Mouse (Mus musculus) MEL (cell line): Measurements from ENCODE around the gene Cdh22. TPM values are rescaled to one million over a fixed set of nuclear protein-coding genes. Genes with fewer than 3 reads are reported as not detected.

ENCODE experiments used
- DNase-seq: peaks from one replicate; pipeline ENCODE4 v3.0.0; 2011; ENCODE audit warnings: low read depth, low spot score
- H3K27ac ChIP-seq: 2 replicates; pipeline ENCODE4 v1.5.1; 2012; ENCODE audit warnings: low read depth, mild to moderate bottlenecking, control low read depth, low read length, moderate library complexity; ENCODE audit not compliant: control insufficient read depth
- H3K27me3 ChIP-seq, 2 experiments: fragments of 150-350 bp in 1 of 2; sonication (generic) in 1 of 2; 2 replicates each; pipeline ENCODE4 v1.6.1; 2012; ENCODE audit warnings: low read length in 2 of 2, mild to moderate bottlenecking in 2 of 2, improper control_type of control experiment in 1 of 2, moderate library complexity in 1 of 2; ENCODE audit not compliant: insufficient read depth in 2 of 2, control insufficient read depth in 1 of 2
- H3K36me3 ChIP-seq, 2 experiments: 2 replicates each; pipeline ENCODE4 v1.6.1; 2012 to 2014; ENCODE audit warnings: low read length in 2 of 2, improper control_type of control experiment in 1 of 2, inconsistent platforms in 1 of 2, mild to moderate bottlenecking in 1 of 2; ENCODE audit not compliant: insufficient read depth in 2 of 2, control insufficient read depth in 1 of 2
- H3K4me1 ChIP-seq, 2 experiments: fragments of 150-350 bp in 1 of 2; sonication (generic) in 1 of 2; 2 replicates each; pipeline ENCODE4 v1.6.1; 2012; ENCODE audit warnings: low read length in 2 of 2, improper control_type of control experiment in 1 of 2, mild to moderate bottlenecking in 1 of 2; ENCODE audit not compliant: insufficient read depth in 2 of 2, control insufficient read depth in 1 of 2
- H3K4me3 ChIP-seq, 2 experiments: fragments of 150-350 bp in 1 of 2; sonication (generic) in 1 of 2; 2 replicates each; pipeline ENCODE4 v1.5.1; 2012; ENCODE audit warnings: low read depth in 2 of 2, low read length in 2 of 2, mild to moderate bottlenecking in 2 of 2, moderate library complexity in 2 of 2, control low read depth in 1 of 2, improper control_type of control experiment in 1 of 2; ENCODE audit not compliant: control insufficient read depth in 1 of 2, insufficient read depth in 1 of 2
- H3K79me2 ChIP-seq: 2 replicates; pipeline ENCODE4 v1.6.1; 2012; ENCODE audit warnings: mild to moderate bottlenecking, low read length, moderate library complexity; ENCODE audit not compliant: control insufficient read depth, poor library complexity, insufficient read depth
- H3K9ac ChIP-seq: 2 replicates; pipeline ENCODE4 v1.6.1; 2012; ENCODE audit warnings: low read depth, mild to moderate bottlenecking, control low read depth, low read length, moderate library complexity; ENCODE audit not compliant: control insufficient read depth, poor library complexity, severe bottlenecking
- H3K9me3 ChIP-seq: fragments of 150-350 bp; sonication (generic); replicated peaks from 2 replicates; pipeline ENCODE4 v1.6.1; 2012; ENCODE audit warnings: mild to moderate bottlenecking, low read length, improper control_type of control experiment, moderate library complexity; ENCODE audit not compliant: insufficient read depth
- BHLHE40 ChIP-seq: IDR thresholded peaks from 2 replicates; pipeline ENCODE4 v1.6.1; 2012; ENCODE audit warnings: low read depth, mild to moderate bottlenecking, inconsistent platforms, low read length, improper control_type of control experiment, borderline replicate concordance
- CHD1 ChIP-seq: IDR thresholded peaks from 2 replicates; pipeline ENCODE4 v1.6.1; 2012; ENCODE audit warnings: low read depth, mild to moderate bottlenecking, inconsistent platforms, low read length, improper control_type of control experiment
- CTCF ChIP-seq, 3 experiments: IDR thresholded peaks in 2 of 3; conservative IDR thresholded peaks in 1 of 3; 2 replicates each; pipeline ENCODE4 v1.5.1; 2011 to 2012; ENCODE audit warnings: low read length in 3 of 3, low read depth in 2 of 3, mild to moderate bottlenecking in 2 of 3, improper control_type of control experiment in 1 of 3, inconsistent platforms in 1 of 3, mixed read lengths in 1 of 3, moderate library complexity in 1 of 3; ENCODE audit not compliant: control insufficient read depth in 1 of 3, insufficient read depth in 1 of 3, poor library complexity in 1 of 3, severe bottlenecking in 1 of 3
- GABPA ChIP-seq: IDR thresholded peaks from 2 replicates; pipeline ENCODE4 v1.6.1; 2012; ENCODE audit warnings: low read depth, mild to moderate bottlenecking, inconsistent platforms, low read length, improper control_type of control experiment, moderate library complexity
- GATA1 ChIP-seq: IDR thresholded peaks from 2 replicates; pipeline ENCODE4 v1.6.1; 2011; ENCODE audit warnings: low read depth, low read length, improper control_type of control experiment
- HCFC1 ChIP-seq: IDR thresholded peaks from 2 replicates; pipeline ENCODE4 v1.6.1; 2012; ENCODE audit warnings: low read depth, mild to moderate bottlenecking, inconsistent platforms, low read length, improper control_type of control experiment, moderate library complexity
- JUND ChIP-seq: IDR thresholded peaks from 2 replicates; pipeline ENCODE4 v1.6.1; 2011; ENCODE audit warnings: low read depth, mild to moderate bottlenecking, improper control_type of control experiment, low read length
- MAX ChIP-seq: IDR thresholded peaks from 2 replicates; pipeline ENCODE4 v1.6.1; 2011; ENCODE audit warnings: low read length, improper control_type of control experiment
- MAZ ChIP-seq: IDR thresholded peaks from 2 replicates; pipeline ENCODE4 v1.6.1; 2012; ENCODE audit warnings: low read depth, mild to moderate bottlenecking, inconsistent platforms, low read length, improper control_type of control experiment
- MEF2A ChIP-seq: IDR thresholded peaks from 2 replicates; pipeline ENCODE4 v1.6.1; 2014; ENCODE audit warnings: low read depth, mild to moderate bottlenecking, inconsistent platforms, low read length, improper control_type of control experiment; ENCODE audit not compliant: poor library complexity, insufficient replicate concordance, severe bottlenecking; ENCODE audit errors: extremely low read depth
- MXI1 ChIP-seq: IDR thresholded peaks from 2 replicates; pipeline ENCODE4 v1.6.1; 2011; ENCODE audit warnings: mild to moderate bottlenecking, low read depth, low read length, improper control_type of control experiment
- MYB ChIP-seq: IDR thresholded peaks from 2 replicates; pipeline ENCODE4 v1.6.1; 2011; ENCODE audit warnings: mild to moderate bottlenecking, low read depth, low read length, improper control_type of control experiment
- MYC ChIP-seq: IDR thresholded peaks from 2 replicates; pipeline ENCODE4 v1.6.1; 2011; ENCODE audit warnings: low read depth, mild to moderate bottlenecking, low read length, improper control_type of control experiment, moderate library complexity
- NRF1 ChIP-seq: IDR thresholded peaks from 2 replicates; pipeline ENCODE4 v1.6.1; 2014; ENCODE audit warnings: low read depth, mild to moderate bottlenecking, inconsistent platforms, low read length, improper control_type of control experiment, moderate library complexity; ENCODE audit not compliant: poor library complexity, insufficient read depth, severe bottlenecking
- POLR2AphosphoS2 ChIP-seq: IDR thresholded peaks from 2 replicates; pipeline ENCODE4 v1.6.1; 2011; ENCODE audit warnings: low read length, improper control_type of control experiment
- SIN3A ChIP-seq: IDR thresholded peaks from 2 replicates; pipeline ENCODE4 v1.6.1; 2012; ENCODE audit warnings: low read length, improper control_type of control experiment, inconsistent platforms
- TAL1 ChIP-seq: IDR thresholded peaks from 2 replicates; pipeline ENCODE4 v1.6.1; 2012; ENCODE audit warnings: mild to moderate bottlenecking, inconsistent platforms, low read length, moderate library complexity, mixed read lengths
- UBTF ChIP-seq: IDR thresholded peaks from 2 replicates; pipeline ENCODE4 v1.6.1; 2012; ENCODE audit warnings: low read depth, mild to moderate bottlenecking, inconsistent platforms, low read length, improper control_type of control experiment, moderate library complexity, borderline replicate concordance; ENCODE audit not compliant: insufficient read depth
- USF1 ChIP-seq: IDR thresholded peaks from 2 replicates; pipeline ENCODE4 v1.6.1; 2014; ENCODE audit warnings: low read depth, mild to moderate bottlenecking, inconsistent platforms, low read length, improper control_type of control experiment, moderate library complexity
- USF2 ChIP-seq, 2 experiments: IDR thresholded peaks; 2 replicates each; pipeline ENCODE4 v1.6.1; 2011 to 2012; ENCODE audit warnings: improper control_type of control experiment in 2 of 2, low read length in 2 of 2, borderline replicate concordance in 1 of 2, inconsistent platforms in 1 of 2, low read depth in 1 of 2, mild to moderate bottlenecking in 1 of 2; ENCODE audit not compliant: insufficient read depth in 1 of 2
- ZNF384 ChIP-seq: IDR thresholded peaks from 2 replicates; pipeline ENCODE4 v1.6.1; 2012; ENCODE audit warnings: low read depth, mild to moderate bottlenecking, inconsistent platforms, low read length, improper control_type of control experiment
- polyA plus RNA-seq, 2 experiments: library from polyadenylated mRNA; stranded (reverse) in 1 of 2; unstranded in 1 of 2; fragments of >175 nt in 1 of 2; fragments of >200 nt in 1 of 2; gene quantifications; 2 replicates each; pipeline versions ENCODE4 v1.2.1 to v1.2.4; 2012; ENCODE audit warnings: low replicate concordance in 2 of 2, low read depth in 1 of 2; ENCODE audit not compliant: insufficient read length in 2 of 2, insufficient read depth in 1 of 2, missing spikeins in 1 of 2
- total RNA-seq: library from RNA; depleted of rRNA; stranded (reverse); fragments of 300-350 nt; gene quantifications from 2 replicates; pipeline ENCODE4 v1.2.3, GENCODE M21; 2012

The Cdh22 gene
- total and polyA plus RNA-seq, 3 experiments = not detected

DNA sequence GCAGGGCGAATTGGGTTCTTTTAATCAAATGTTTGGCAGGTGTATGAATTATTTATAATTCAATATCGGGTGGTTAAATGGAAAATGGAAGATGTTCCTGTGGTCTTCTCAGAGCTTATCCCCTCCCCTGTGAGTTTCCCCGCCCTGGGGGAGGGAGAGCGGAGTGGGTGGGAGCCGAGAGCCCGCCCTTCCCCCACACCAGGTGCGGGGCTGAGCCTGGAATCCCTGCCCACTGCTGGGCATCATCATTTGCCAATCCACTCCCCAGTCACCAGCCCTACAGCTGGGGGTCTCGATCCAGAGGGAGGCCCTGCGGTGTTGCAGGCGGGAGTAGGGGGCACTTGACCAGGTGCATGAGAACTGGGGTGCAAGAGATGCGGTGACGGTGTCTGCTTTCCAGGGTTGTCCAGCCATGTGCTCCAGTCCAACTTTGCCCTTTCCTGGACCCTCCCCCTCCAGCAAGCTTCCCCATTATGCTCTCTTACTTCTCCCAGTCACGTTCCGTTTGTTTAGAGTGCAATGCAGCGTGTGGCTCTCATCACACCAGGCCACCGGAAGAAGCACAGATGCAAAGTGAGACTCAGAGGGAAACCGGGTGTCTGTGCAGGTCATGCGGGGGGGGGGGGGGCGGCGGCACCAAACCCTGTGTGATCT lies 23.1 kb downstream of the Cdh22 start:
- Histone ChIP-seq H3K4me1 (no peaks in the 10 kb centered on the region), H3K4me3 (no peak overlapping the region), H3K36me3 (no peaks in the 10 kb centered on the region), H3K79me2 (no peaks in the 10 kb centered on the region)
- TF ChIP-seq JUND = no peak
- no peak for TF ChIP-seq MYC
- TF ChIP-seq USF2 (IDR thresholded peaks at IDR 0.05; ENCODE audit: borderline replicate concordance in 1 of 2, insufficient read depth in 1 of 2, low read depth in 1 of 2, low read length in 2 of 2) = no peak
- no peak for TF ChIP-seq GABPA
- no peak for TF ChIP-seq TAL1
- no peak for TF ChIP-seq SIN3A
- TF ChIP-seq HCFC1 = no peak
- no peak for TF ChIP-seq MAX
- TF ChIP-seq CHD1 = no peak
- TF ChIP-seq NRF1 = no peak
- TF ChIP-seq UBTF = no peak
- TF ChIP-seq USF1 = no peak
- TF ChIP-seq CTCF (IDR thresholded peaks at IDR 0.05 in 2 of 3, conservative IDR thresholded peaks at IDR 0.05 in 1 of 3; ENCODE audit: control insufficient read depth in 1 of 3, insufficient read depth in 1 of 3, low read depth in 2 of 3, low read length in 3 of 3, poor library complexity in 1 of 3, severe bottlenecking in 1 of 3) = no peak
- TF ChIP-seq MYB = no peak
- no peak for TF ChIP-seq MAZ
- TF ChIP-seq POLR2AphosphoS2 = no peak
- TF ChIP-seq MXI1 = no peak
- no peak for TF ChIP-seq ZNF384
- TF ChIP-seq, all 39 proteins: peak for 0
- H3K9ac ChIP-seq = no peak overlapping the region
- H3K9me3 ChIP-seq = no peaks in the 10 kb centered on the region
- DNase-seq = no peak
- H3K27me3 ChIP-seq = no peaks in the 10 kb centered on the region
- H3K27ac ChIP-seq = no peak overlapping the region

DNA sequence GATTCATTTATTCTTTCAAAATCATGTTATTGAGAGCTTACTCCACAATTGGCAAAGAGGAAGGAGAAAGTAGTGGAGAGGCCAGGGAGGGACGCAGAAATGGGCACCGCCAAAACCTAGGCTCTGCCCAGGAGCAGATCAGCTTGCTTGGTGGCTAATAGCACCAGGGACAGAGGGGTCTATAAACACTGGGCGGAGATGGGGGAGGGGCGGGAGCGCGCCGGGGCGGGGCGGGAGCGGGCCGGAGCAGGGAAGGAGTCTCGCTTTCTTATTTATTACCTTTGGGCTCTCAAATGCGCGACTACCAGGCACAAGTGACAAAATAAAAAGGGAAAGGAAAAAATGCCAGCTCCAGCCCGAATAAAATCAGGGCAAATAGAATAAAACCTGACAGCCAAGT lies 23.7 kb downstream of the Cdh22 start:
- Histone ChIP-seq H3K9me3 (no peaks in the 10 kb centered on the region), H3K79me2 (no peaks in the 10 kb centered on the region), H3K4me1 (no peaks in the 10 kb centered on the region), H3K4me3 (no peak overlapping the region), H3K27me3 (no peaks in the 10 kb centered on the region), H3K36me3 (no peaks in the 10 kb centered on the region), H3K27ac (no peak overlapping the region), H3K9ac (no peak overlapping the region)
- no peak for DNase-seq
- TF ChIP-seq BHLHE40 = no peak
- TF ChIP-seq JUND = no peak
- TF ChIP-seq GABPA = no peak
- no peak for TF ChIP-seq CTCF (IDR thresholded peaks at IDR 0.05 in 2 of 3, conservative IDR thresholded peaks at IDR 0.05 in 1 of 3; ENCODE audit: control insufficient read depth in 1 of 3, insufficient read depth in 1 of 3, low read depth in 2 of 3, low read length in 3 of 3, poor library complexity in 1 of 3, severe bottlenecking in 1 of 3)
- no peak for TF ChIP-seq GATA1
- TF ChIP-seq MEF2A = no peak
